Mouse (Mus musculus) right cerebral cortex, postnatal 14 days (tissue): Measurements from ENCODE around the gene Fcgbp.
"Not testable (repeated sequence)": the region's sequence is repeated elsewhere in the genome, so short reads cannot be mapped to it uniquely, and the experiment has no call there.

Experiments
- DNase-seq: peaks from one replicate; pipeline ENCODE4 v3.0.0; 2022

The Fcgbp gene

GRCm38 (mm10) chr7:28070531-28071298 lies at the start of gene Fcgbp:
Gene Fcgbp, plus strand, starts transcription at chr7:28071236.
- DNase-seq = no peak

- no peak for DNase-seq
These were observed 26.5 kb upstream of the Fcgbp start for GRCm38 (mm10) chr7:28044524-28044923.

- peak; percentile 97 for DNase-seq
These were observed 21.3 kb upstream of the Fcgbp start, which contains the start of gene Psmc4 for GRCm38 (mm10) chr7:28049476-28050409. Gene Psmc4, minus strand, starts transcription at chr7:28050101.

- no peak for DNase-seq
These were observed 20.5 kb upstream of the Fcgbp start for GRCm38 (mm10) chr7:28050584-28050983.

GRCm38 (mm10) chr7:28053046-28053930 lies 17.7 kb upstream of the Fcgbp start:
- no peak for DNase-seq

GRCm38 (mm10) chr7:28059972-28060371 lies 11.1 kb upstream of the Fcgbp start:
- no peak for DNase-seq

DNA sequence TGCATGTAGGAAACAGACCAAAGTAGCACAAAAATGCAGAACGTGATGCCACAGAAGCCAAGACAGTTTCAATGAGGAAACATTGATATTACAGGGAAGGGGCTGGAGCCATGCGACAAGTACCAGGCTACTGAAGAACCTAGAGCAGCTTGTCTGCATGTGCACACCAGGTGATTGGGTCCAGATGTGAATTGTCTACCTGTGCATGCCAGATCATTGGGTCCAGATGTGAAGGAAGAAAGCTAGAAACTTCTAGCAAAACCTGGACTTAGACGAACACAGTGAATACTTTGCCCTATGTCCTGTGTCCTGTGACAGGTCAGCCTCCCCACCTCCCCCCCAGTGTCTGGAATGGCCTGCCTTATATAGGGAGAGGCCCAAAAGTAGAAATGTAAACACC lies 2.4 kb upstream of the Fcgbp start:
- DNase-seq = no peak

DNA sequence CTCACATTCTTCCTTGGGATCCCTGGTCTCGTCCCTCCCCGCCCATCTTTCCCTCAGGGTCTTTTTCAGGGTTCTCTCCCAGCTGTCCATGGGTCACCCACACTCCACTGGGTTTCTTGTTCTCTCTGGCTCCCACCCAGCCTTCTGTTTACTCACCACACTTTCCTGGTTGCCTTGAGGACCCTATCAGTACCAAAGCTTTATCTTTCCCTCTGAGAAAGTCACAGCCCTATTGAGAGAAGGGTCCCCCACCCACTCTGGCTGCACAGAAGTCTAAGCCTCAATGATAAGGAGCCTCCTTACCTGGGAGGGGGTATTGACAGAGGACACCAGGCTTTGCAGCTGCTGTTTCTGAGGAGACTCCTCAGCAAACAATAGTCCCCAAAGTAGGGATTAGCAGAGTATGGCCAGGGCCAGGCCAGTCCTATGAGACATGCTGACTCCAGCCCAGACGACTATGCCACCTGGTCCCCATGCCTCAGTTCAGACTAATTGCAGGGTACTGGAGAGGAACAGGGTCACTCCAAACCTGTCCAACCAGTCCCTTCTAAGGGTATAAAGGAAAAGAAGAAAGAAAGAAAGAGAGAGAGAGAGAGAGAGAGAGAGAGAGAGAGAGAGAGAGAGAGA lies 1.4 kb upstream of the Fcgbp start:
- no peak for DNase-seq

GRCm38 (mm10) chr7:28084215-28084614 lies 13.2 kb downstream of the Fcgbp start:
- DNase-seq = no peak

- no peak for DNase-seq
These were observed 15.2 kb downstream of the Fcgbp start for GRCm38 (mm10) chr7:28086236-28086635.

GRCm38 (mm10) chr7:28093541-28093940 lies 22.5 kb downstream of the Fcgbp start:
- DNase-seq = no peak

GRCm38 (mm10) chr7:28099101-28099500 lies 28.1 kb downstream of the Fcgbp start:
- DNase-seq = no peak

- peak; percentile 19 for DNase-seq
These were observed 29.9 kb downstream of the Fcgbp start for GRCm38 (mm10) chr7:28100596-28101590.

- DNase-seq = not testable (repeated sequence)
These were observed 31.9 kb downstream of the Fcgbp start for GRCm38 (mm10) chr7:28102936-28103335.

- DNase-seq = no peak
These were observed 33.6 kb downstream of the Fcgbp start for GRCm38 (mm10) chr7:28104670-28105069.

DNA sequence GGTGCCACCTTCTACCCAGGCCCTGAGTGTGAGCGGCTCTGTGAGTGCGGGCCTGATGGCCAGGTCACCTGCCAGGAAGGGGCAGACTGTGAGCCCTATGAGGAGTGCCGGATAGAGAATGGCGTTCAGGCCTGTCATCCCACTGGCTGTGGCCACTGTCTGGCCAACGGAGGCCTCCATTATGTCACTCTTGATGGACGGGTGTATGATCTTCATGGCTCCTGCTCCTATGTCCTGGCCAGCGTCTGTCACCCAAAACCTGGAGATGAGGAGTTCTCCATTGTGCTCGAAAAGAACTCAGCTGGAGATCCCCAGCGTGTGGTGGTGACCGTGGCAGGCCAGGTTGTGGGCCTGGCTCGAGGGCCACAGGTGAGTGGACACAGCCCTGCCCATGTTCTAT lies 35.2 kb downstream of the Fcgbp start:
- DNase-seq = no peak

DNA sequence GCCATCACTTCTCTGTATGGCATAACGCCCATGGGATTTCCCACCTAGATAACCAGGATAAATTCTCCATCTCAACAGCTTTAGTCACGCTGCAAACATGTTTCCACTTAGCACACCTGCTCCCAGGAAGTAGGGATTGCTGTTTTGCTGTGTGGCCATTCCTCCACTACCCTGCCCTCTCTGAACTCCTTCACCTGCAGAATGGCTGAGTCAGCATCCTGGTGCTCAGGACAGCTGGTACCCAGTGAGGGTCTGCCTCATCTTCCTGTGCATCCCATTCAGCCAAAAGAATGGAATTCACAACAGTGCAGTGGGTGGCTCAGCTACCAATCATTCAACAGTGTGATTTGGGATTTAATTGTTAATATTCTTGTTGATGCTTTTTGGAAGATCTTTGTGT lies 43.6 kb downstream of the Fcgbp start:
- DNase-seq = no peak

DNA sequence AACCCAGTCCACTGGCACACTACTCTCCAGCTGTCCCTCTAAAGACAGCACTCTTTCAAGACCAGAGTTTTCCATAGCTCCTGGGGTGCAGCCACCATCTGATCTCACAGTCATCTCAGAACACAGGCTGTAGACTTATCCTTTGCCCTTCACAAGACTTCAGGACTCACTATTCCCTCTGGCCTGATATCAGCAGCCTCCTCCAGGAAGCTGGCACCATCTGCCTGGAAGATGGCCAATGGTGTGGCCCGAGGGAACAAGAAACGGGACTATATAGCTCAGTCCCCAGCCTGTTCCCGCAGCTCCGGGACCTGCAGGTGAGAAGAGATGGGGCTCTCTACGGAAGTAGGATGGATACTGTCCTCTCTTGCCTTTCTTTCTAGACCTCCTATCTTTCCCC lies 58.1 kb downstream of the Fcgbp start, which contains the start of gene 9530053A07Rik:
9530053A07Rik (plus strand) TSS at position 301 of the 400 bp plus-strand sequence.
- DNase-seq = no peak

- peak; percentile 55 for DNase-seq
These were observed 66.6 kb downstream of the Fcgbp start for GRCm38 (mm10) chr7:28137613-28138012.

GRCm38 (mm10) chr7:28148263-28148662 lies 77.2 kb downstream of the Fcgbp start:
- DNase-seq = peak; percentile 57

DNA sequence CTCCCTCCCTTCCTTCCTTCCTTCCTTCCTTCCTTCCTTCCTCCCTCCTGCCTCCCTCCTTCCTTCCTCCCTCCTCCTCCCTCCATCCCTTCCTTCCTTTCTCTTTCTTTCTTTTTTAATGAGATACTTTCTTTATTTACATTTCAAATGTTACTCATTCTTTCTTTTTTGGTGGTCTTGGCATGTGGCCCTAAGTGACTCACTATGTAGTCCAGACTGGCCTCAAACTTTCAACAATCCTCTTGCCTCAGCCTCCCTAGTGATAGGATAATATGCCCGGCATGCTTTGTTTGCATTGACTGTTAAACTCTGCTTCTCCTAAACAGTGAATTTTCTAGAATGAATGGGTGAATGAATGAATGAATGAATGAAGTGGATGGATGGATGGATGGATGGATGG lies 78.8 kb downstream of the Fcgbp start:
- DNase-seq = no peak
